Comparison of ENCODE assay signal across 12 mouse cellular contexts in the genomic region with DNA sequence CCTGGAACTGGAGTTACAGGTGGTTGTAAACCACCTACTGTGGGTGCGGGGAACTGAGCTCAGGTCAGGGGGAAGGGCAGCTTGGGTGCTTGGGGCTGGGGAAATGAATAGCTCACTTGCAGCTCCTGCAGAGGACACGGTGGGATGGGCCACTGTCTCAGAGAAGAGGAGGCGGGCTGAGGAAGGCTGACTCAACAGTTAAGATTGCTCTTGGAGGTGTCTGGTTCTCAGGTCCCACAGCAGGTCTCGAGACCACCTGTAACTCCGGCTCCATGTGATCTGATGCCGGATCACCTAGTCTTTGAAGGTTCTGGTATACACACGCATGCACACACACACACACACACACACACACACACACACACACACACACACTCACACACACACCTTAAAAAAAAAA. TPM values are rescaled to one million over a fixed set of nuclear protein-coding genes. Genes with fewer than 3 reads are reported as not detected.
DNase-seq lines count a peak whose midpoint lies in the region; TF ChIP-seq lines count a peak whose summit lies in the region.
"Had no signal": no experiment of that assay in that cellular context is flagged by ENCODE, and none has a peak within 500 bp of the region (broad histone marks: within the 10 kb centered on the region; RNA-seq: fewer than 3 reads in every experiment).

No protein-coding gene starts in this region.

- no peak for TF ChIP-seq CTCF in layer of hippocampus, adult 2 months (conservative IDR thresholded peaks at IDR 0.05)

- WGBS in embryonic facial prominence, embryonic 10.5 days: 39% methylated on average over 7 of the region's 7 CpGs

- H3K4me3 ChIP-seq in embryonic facial prominence, embryonic 10.5 days: no peak overlapping the region
- no peak overlapping the region for H3K4me3 ChIP-seq in layer of hippocampus, adult 2 months
- H3K4me3 ChIP-seq: megakaryocyte, embryonic 14.5 days had no signal

- peak overlapping the region; percentile 44; the same call in 1 of the 2 replicates for H3K27ac ChIP-seq in embryonic facial prominence, embryonic 10.5 days (replicated peaks)
- H3K27ac ChIP-seq in layer of hippocampus, adult 2 months: no peak overlapping the region
- H3K27ac ChIP-seq: liver, embryonic 14.5 days had no signal

- H3K36me3 ChIP-seq in embryonic facial prominence, embryonic 10.5 days (replicated peaks): peaks cover 17% of the 10 kb centered on the region

- peak; percentile 47 for DNase-seq in cerebellum, adult 9-10 months
- no peak for DNase-seq in cerebellum, postnatal 4 days (ENCODE audit: low spot score in 2 of 2)
- peak; percentile 89 for DNase-seq in A20 (ENCODE audit: low read depth, low spot score)
- DNase-seq in embryonic facial prominence, embryonic 10.5 days (ENCODE audit: low spot score): peak; percentile 31
- DNase-seq in kidney, postnatal 14 days: peak; percentile 64
- DNase-seq in testis, postnatal 10 days (ENCODE audit: low spot score): no peak
- no peak for DNase-seq in layer of hippocampus, postnatal 25 days (ENCODE audit: extremely low spot score in 1 of 2, low spot score in 1 of 2)
- no peak for DNase-seq in layer of hippocampus, adult 2 months (ENCODE audit: low spot score in 2 of 2)
- DNase-seq: gastrocnemius, postnatal 25 days; heart, postnatal 36 days had no signal

- no peaks in the 10 kb centered on the region for H3K9me3 ChIP-seq in embryonic facial prominence, embryonic 10.5 days
- H3K9me3 ChIP-seq: megakaryocyte, embryonic 14.5 days had no signal

- no peaks in the 10 kb centered on the region for H3K27me3 ChIP-seq in embryonic facial prominence, embryonic 10.5 days (replicated peaks; ENCODE audit: low read depth, poor library complexity, severe bottlenecking)

- peaks cover 60% of the 10 kb centered on the region for H3K4me1 ChIP-seq in embryonic facial prominence, embryonic 10.5 days

RNA-seq across cellular contexts. Expression of gene Cd300a, which starts 13.7 kb away (rescaled TPM):
- polyA plus RNA-seq in embryonic facial prominence, embryonic 10.5 days (2016; fragmentation: Nextera tagmentation; extraction: Ambion mirVana): 1.1 and 1.8 TPM in 2 replicates
- under 1 TPM; 0.37 to 0.52 TPM for total RNA-seq in layer of hippocampus, postnatal 25 days (2021)
- total RNA-seq in layer of hippocampus, adult 2 months (2021): under 1 TPM; 0.36 to 0.42 TPM

RNA-seq across cellular contexts. Expression of gene Gprc5c, which starts 25.2 kb away (rescaled TPM):
- polyA plus RNA-seq in embryonic facial prominence, embryonic 10.5 days (2016; fragmentation: Nextera tagmentation; extraction: Ambion mirVana): 62.2 and 62.5 TPM in 2 replicates
- 1 to 10 TPM; 2.8 to 4.5 TPM for total RNA-seq in layer of hippocampus, postnatal 25 days (2021)
- total RNA-seq in layer of hippocampus, adult 2 months (2021): 1 to 10 TPM; 4.7 to 5.4 TPM

RNA-seq across cellular contexts. Expression of gene Cd300lb, which starts 58.0 kb away (rescaled TPM):
- 0.10 TPM in 1 of 2 replicates, not detected in the other for polyA plus RNA-seq in embryonic facial prominence, embryonic 10.5 days (2016; fragmentation: Nextera tagmentation; extraction: Ambion mirVana)
- total RNA-seq in layer of hippocampus, postnatal 25 days (2021): not detected
- under 1 TPM in 1 of 2 experiments, not detected in 1; 0.12 TPM for total RNA-seq in layer of hippocampus, adult 2 months (2021)

Comparison
In these comparisons a context has a peak if more than half of its experiments do, and no peak if none do; other contexts are left out.
1. DNase-seq: peak in cerebellum, adult 9-10 months (single experiment), A20 (single experiment), embryonic facial prominence, embryonic 10.5 days (single experiment) and kidney, postnatal 14 days (single experiment); none in cerebellum, postnatal 4 days (0 of 2), testis, postnatal 10 days (single experiment), layer of hippocampus, postnatal 25 days (0 of 2) and layer of hippocampus, adult 2 months (0 of 2).